Mouse (Mus musculus) heart, postnatal 4 days (tissue): ENCODE data around the gene Abtb1. TPM values are rescaled to one million over a fixed set of nuclear protein-coding genes. Genes with fewer than 3 reads are reported as not detected.

ENCODE experiments used
- DNase-seq: peaks from one replicate; pipeline ENCODE4 v3.0.0; 2021
- total RNA-seq, 2 experiments: library from RNA; stranded (reverse); gene quantifications; 2 replicates each; pipeline ENCODE4 v1.2.3; 2021

The Abtb1 gene
- total RNA-seq: 10 to 100 TPM; 14.8 to 19.6 TPM

GRCm38 (mm10) chr6:88841781-88842689 lies at the start of gene Abtb1:
Gene Abtb1 (minus strand): TSS chr6:88841984.
- peak; percentile 100 for DNase-seq

GRCm38 (mm10) chr6:88890832-88891231 lies 49.0 kb upstream of the Abtb1 start:
- no peak for DNase-seq

- DNase-seq: no peak
These were observed 47.7 kb upstream of the Abtb1 start for GRCm38 (mm10) chr6:88889410-88890042.

- DNase-seq: no peak
These were observed 44.7 kb upstream of the Abtb1 start for GRCm38 (mm10) chr6:88886417-88886967.

GRCm38 (mm10) chr6:88885644-88886416 lies 44.0 kb upstream of the Abtb1 start:
- no peak for DNase-seq

- DNase-seq: no peak
These were observed 42.9 kb upstream of the Abtb1 start for GRCm38 (mm10) chr6:88884690-88885089.

GRCm38 (mm10) chr6:88884195-88884594 lies 42.4 kb upstream of the Abtb1 start:
- no peak for DNase-seq

GRCm38 (mm10) chr6:88881334-88881733 lies 39.5 kb upstream of the Abtb1 start:
- no peak for DNase-seq

- DNase-seq: no peak
These were observed 37.7 kb upstream of the Abtb1 start for GRCm38 (mm10) chr6:88879471-88879870.

GRCm38 (mm10) chr6:88874868-88875508 lies 33.2 kb upstream of the Abtb1 start, which contains the start of gene Podxl2:
Gene Podxl2 (minus strand): TSS chr6:88875044.
- DNase-seq: peak; percentile 84

- peak; percentile 25 for DNase-seq
These were observed 32.4 kb upstream of the Abtb1 start for GRCm38 (mm10) chr6:88873965-88874867.

GRCm38 (mm10) chr6:88872811-88873210 lies 31.0 kb upstream of the Abtb1 start:
- DNase-seq: no peak

- DNase-seq: no peak
These were observed 29.8 kb upstream of the Abtb1 start for GRCm38 (mm10) chr6:88871546-88871945.

GRCm38 (mm10) chr6:88870594-88870993 lies 28.8 kb upstream of the Abtb1 start:
- DNase-seq: no peak

GRCm38 (mm10) chr6:88869459-88869858 lies 27.7 kb upstream of the Abtb1 start:
- DNase-seq: no peak

- no peak for DNase-seq
These were observed 23.9 kb upstream of the Abtb1 start for GRCm38 (mm10) chr6:88865704-88866103.

- peak; percentile 62 for DNase-seq
These were observed 19.1 kb upstream of the Abtb1 start for GRCm38 (mm10) chr6:88860914-88861313.

- DNase-seq: no peak
These were observed 16.6 kb upstream of the Abtb1 start for GRCm38 (mm10) chr6:88858341-88858740.

- no peak for DNase-seq
These were observed 16.0 kb upstream of the Abtb1 start for GRCm38 (mm10) chr6:88857830-88858229.

GRCm38 (mm10) chr6:88857249-88857648 lies 15.5 kb upstream of the Abtb1 start:
- DNase-seq: peak; percentile 79

GRCm38 (mm10) chr6:88855636-88856035 lies 13.9 kb upstream of the Abtb1 start:
- DNase-seq: peak; percentile 79
